Mouse (Mus musculus): Measurements from ENCODE around the gene Pde4d.

The Pde4d gene

DNA sequence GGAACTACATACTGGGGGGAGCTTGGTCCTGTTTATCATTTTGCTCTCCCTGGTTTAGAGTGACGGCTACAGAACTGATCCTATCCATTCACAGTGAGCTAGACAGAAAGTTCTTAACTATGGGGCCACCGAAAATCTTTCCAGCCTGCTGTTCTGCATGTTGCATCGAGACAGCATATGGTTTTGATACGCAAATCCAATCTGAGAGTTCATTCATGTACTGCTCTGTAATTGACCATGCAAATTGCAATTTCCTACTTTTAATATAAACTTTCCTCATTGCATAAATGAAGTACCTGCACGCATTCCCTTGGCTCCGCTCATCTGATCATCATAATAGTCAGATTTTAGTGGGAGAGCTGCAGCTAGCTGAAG is 1196.1 kb downstream of the Pde4d start:
- in situ Hi-C loops (cut with MseI, MboI), result no loop called here

GRCm38 (mm10) chr13:109646597-109647232 is 1197.0 kb downstream of the Pde4d start:
- in situ Hi-C loops (cut with MseI, MboI), result no loop called here

GRCm38 (mm10) chr13:109647479-109648199 is 1197.9 kb downstream of the Pde4d start:
- in situ Hi-C loops (cut with MseI, MboI), result no loop called here

GRCm38 (mm10) chr13:109648311-109648710 is 1198.6 kb downstream of the Pde4d start:
- in situ Hi-C loops (cut with MseI, MboI), result no loop called here

- in situ Hi-C loops (cut with MseI, MboI), result no loop called here
Observed at GRCm38 (mm10) chr13:109651790-109652605, 1202.2 kb downstream of the Pde4d start.

DNA sequence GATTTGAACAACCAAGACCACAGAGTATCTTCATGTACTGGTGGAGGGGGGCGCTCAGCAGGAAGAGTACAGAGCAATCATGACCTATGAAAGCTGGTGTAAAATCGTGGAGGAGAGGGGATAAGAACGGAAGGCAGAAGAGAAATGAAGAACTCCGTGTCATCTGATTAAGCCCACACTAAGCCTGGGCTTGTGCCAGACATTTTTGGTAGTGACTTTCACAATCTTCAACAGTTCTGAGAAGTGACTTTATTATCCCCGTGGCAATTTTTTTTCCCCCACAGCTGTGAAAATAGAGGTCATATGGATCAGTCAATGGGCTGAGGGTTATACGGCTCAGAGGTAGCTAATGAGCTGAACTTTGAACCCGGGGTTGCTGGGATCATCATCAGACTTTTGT is 1202.9 kb downstream of the Pde4d start:
- in situ Hi-C loops (cut with MseI, MboI), result no loop called here

GRCm38 (mm10) chr13:109655390-109655789 is 1205.6 kb downstream of the Pde4d start:
- in situ Hi-C loops (cut with MseI, MboI), result no loop called here

- in situ Hi-C loops (cut with MseI, MboI), result no loop called here
Observed at GRCm38 (mm10) chr13:109659103-109659502, 1209.4 kb downstream of the Pde4d start.

DNA sequence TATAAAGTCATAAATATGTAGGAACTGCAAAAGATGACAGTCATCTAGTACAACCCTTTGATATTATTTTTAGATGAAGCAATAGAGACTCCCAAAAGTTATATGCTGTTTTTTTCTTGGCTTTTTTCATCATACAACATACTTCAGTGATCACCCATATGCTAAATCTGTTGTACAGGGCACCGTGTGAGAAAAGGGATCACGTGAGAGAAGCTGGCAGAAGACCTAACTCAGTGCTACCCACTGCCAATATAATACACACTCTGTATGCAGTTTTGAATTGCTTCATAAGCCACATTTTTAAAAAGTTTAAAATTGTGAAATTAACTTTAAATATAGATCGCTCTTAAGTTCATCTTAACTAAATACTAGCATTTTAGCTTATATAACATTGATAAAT is 1211.6 kb downstream of the Pde4d start:
- in situ Hi-C loops (cut with MseI, MboI), result no loop called here

GRCm38 (mm10) chr13:109662099-109662498 is 1212.4 kb downstream of the Pde4d start:
- in situ Hi-C loops (cut with MseI, MboI), result no loop called here

GRCm38 (mm10) chr13:109662731-109663130 is 1213.0 kb downstream of the Pde4d start:
- in situ Hi-C loops (cut with MseI, MboI), result no loop called here

DNA sequence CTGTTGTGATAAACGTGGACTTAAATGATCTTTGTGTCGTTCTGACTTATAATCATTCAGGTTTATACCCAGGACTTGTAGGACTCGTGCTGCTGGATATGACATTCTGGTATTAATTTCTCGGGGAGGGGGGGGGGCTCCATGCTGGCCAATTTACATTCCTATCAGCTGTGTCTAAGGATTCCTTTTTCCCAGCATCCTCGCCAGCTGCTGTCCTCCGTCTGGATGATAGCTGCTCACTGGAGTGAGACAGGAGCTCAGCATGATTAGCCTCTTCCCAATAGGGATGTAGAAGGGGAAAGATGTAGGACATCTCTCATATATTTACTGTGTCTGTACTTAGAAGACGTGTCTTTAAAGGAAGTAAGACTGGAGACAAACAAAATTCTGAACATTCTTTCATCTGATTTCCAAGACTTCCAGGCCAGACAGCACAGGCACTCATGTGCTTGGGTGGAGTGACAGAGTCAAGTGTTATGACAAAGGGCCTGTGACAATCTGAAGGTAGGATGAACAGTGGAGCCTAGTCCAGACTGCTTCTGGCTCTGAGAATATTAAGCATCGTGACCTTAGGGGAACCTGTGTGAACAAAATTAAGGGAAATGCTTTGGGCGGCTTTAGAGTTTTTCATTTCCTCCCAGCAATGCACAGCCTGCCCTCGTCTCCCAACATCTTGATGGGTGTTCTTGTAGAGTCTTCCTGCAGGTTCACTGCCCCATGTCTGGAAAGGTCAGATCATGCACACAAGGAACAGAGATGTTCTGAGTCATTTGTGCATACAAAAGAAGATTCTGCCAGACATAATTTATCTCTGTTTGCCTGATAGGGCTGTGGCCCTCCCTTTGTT is 1215.4 kb downstream of the Pde4d start:
- in situ Hi-C loops (cut with MseI, MboI), result no loop called here

DNA sequence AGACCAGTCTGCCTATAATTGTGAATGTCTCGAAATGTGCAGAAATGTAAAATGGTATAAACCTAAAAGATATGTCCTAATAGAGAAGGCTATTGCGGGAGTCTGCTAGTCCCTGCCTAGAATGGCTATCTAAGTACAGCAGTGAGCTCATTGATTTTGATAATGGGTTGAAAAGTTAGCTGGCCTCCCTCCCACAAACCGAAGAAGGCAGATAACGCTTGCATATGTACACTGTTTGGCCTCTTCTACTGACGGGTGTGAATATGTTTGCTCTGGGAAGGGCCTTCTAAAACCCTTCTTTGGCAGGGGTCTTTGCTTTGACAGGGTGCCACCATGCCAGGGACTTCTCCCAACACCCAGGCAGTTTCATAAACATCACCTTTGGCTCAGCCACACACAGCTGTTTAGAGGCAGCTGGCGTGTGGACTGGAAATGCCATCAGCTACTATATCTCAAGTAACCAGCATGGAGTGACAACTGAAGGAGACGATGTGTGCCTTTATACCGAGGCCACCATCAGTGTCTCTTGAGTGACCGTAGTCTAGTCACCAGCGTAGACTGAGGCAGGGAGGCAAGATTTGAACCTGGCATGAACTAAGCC is 1216.2 kb downstream of the Pde4d start:
- in situ Hi-C loops (cut with MseI, MboI), result no loop called here

DNA sequence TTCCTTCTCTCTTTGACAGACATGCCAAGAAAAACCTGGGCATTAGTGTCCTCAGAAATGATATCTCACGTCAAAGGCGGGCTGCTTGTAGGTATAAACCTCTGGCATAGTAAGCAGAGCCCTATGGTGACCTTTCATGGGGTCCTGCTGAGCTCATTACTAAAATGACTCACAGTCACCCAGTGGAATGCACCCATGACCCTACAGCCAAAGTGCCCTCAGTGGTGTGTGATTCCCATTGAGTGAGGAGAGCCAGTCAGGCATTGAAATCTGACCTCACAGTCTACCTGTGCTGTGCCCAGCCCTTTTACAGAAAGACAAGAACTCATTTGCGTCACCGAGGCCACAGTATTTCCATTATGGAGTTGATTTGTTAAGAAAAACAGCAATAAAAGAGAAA is 1220.2 kb downstream of the Pde4d start:
- in situ Hi-C loops (cut with MseI, MboI), result no loop called here

GRCm38 (mm10) chr13:109671589-109672347 is 1222.0 kb downstream of the Pde4d start:
- in situ Hi-C loops (cut with MseI, MboI), result no loop called here

DNA sequence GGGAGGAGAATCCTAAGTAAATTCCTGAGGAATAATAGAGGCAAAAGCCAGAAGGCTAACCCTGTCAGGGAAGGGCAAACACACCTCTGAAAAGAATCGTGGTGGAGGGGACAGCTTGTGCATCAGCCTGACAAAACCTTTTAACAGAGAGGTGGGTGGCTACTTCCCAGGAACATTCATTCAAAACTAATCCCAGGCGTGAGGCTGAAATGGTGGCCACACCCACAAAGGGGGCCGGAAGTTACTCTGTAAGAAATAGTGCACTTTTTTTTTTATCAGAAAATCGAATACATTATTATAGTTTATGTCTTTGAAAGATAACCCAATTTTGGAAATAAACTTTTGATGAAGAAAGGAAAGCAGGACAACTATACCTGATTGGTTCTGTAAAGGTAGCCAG is 1227.3 kb downstream of the Pde4d start:
- in situ Hi-C loops (cut with MseI, MboI), result no loop called here

DNA sequence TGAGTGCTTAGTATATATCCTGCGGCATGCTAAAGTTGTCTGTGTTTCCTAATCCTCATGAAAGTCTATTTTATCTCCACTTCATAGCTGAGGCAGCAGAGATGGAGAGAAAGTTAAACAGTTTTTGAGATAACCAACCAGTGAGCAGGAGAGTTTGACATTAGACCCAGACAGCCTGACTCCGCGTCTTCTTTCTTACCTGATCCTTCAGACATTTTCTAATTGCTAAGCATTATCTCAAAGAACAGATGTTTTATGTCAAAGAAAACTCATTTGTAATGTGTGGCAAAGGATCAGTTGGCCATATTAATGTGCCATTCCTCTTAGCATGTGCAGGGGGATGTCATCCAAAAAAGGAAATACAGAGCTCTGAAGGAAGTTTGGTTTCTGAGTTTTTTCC is 1227.9 kb downstream of the Pde4d start:
- in situ Hi-C loops (cut with MseI, MboI), result no loop called here

DNA sequence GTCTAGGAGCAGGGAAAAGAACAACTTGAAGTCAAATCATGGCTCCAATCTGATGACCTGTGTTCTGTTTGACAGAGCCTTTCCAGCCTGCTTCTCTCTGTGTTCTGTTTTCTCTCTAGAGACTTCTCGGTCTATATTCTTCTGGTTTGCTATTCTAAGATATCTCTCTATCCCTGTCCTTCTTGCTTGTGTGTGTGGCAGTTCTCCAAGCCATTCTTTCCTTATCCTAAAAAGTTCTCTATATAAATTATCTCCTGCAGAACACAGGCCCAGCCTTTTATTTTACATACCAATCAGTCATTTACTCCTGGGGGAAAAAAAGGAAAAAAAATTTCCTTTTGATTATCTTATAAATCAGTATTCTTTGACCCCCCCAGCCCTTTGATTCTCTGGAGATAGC is 1229.2 kb downstream of the Pde4d start:
- in situ Hi-C loops (cut with MseI, MboI), result no loop called here

DNA sequence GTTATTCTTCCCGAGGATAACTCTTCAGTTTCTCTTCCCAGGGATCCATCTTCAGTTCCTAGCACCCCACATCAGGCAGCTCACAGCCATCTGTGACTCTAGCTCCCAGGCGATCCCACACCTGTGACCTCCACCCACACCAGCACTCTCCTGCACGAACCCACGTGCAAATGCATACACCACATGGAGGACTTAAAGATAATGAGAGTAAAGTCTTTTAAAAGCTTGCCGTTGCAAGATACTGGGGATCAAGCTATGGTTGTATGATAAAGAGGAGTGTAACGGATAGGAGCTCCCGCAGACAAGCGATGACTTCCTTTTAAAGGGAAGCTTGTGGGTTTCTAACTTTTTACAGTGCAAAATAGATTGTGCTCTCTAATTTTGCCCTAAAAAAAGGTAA is 1230.5 kb downstream of the Pde4d start:
- in situ Hi-C loops (cut with MseI, MboI), result no loop called here

GRCm38 (mm10) chr13:109681699-109682293 is 1232.0 kb downstream of the Pde4d start:
- in situ Hi-C loops (cut with MseI, MboI), result no loop called here

Measured in mouse trophoblast stem cell (cell line).